Mouse (Mus musculus) liver, postnatal 0 days (tissue): ENCODE measurements at regions not wholly inside any gene's neighbourhood (a gene's known extent, or its start where the extent isn't known, plus 50 kb on each side); places are given as distances from the start of the nearest gene placed in this dataset.
"Not testable (repeated sequence)": the region's sequence is repeated elsewhere in the genome, so short reads cannot be mapped to it uniquely, and the experiment has no call there.

Experiments used
- ATAC-seq: fragments of 200-750 bp; cut with Nextera tagmentation; 2 replicates; pipeline ENCODE4 v1.8.0; 2017; ENCODE audit warnings: mild to moderate bottlenecking, moderate library complexity
- DNase-seq: peaks from one replicate; pipeline ENCODE4 v3.0.0-alpha.2; 2016
- H3K27ac ChIP-seq: fragments of 300-500 bp; sonication (generic); 2 replicates; pipeline ENCODE4 v1.5.1; 2014; ENCODE audit warnings: antibody characterized with exemption, moderate library complexity, mild to moderate bottlenecking, low read depth
- H3K27me3 ChIP-seq: fragments of 300-500 bp; sonication (generic); 2 replicates; pipeline ENCODE4 v1.6.1; 2014; ENCODE audit warnings: low read length, control low read depth, mixed read lengths; ENCODE audit not compliant: insufficient read depth
- H3K36me3 ChIP-seq: fragments of 300-500 bp; sonication (generic); replicated peaks from 2 replicates; pipeline ENCODE4 v1.6.1; 2014; ENCODE audit warnings: mild to moderate bottlenecking, control low read depth, low read length, moderate library complexity, mixed read lengths; ENCODE audit not compliant: insufficient read depth
- H3K4me1 ChIP-seq: fragments of 300-500 bp; sonication (generic); 2 replicates; pipeline ENCODE4 v1.6.1; 2014; ENCODE audit warnings: antibody characterized with exemption, mild to moderate bottlenecking, control low read depth; ENCODE audit not compliant: insufficient read depth
- H3K4me2 ChIP-seq: fragments of 300-500 bp; sonication (generic); 2 replicates; pipeline ENCODE4 v1.6.1; 2014; ENCODE audit warnings: low read depth, mild to moderate bottlenecking, low read length, moderate library complexity, mixed read lengths
- H3K4me3 ChIP-seq: fragments of 300-500 bp; sonication (generic); 2 replicates; pipeline ENCODE4 v1.5.1; 2014; ENCODE audit warnings: low read depth, low read length
- H3K9ac ChIP-seq: fragments of 300-500 bp; sonication (generic); replicated peaks from 2 replicates; pipeline ENCODE4 v1.6.1; 2014; ENCODE audit warnings: mild to moderate bottlenecking, moderate library complexity
- H3K9me3 ChIP-seq: fragments of 300-500 bp; sonication (generic); 2 replicates; pipeline ENCODE4 v1.6.1; 2016; ENCODE audit warnings: mild to moderate bottlenecking, control low read depth, low read length, mixed read lengths
- CTCF ChIP-seq: sonication (generic); IDR thresholded peaks from 2 replicates; pipeline ENCODE4 v1.5.1; 2016; ENCODE audit warnings: antibody characterized with exemption, low read depth
- EP300 ChIP-seq: IDR thresholded peaks from 2 replicates; pipeline ENCODE4 v1.6.1; 2016; ENCODE audit warnings: antibody characterized with exemption, low read depth, mild to moderate bottlenecking
- WGBS: fragments of 180-500 bp; shearing (Covaris S2); extraction: QIAGEN DNeasy Blood & Tissue Kit; methylation state at CpG from one replicate; pipeline ENCODE4 v1.1.7; 2014; ENCODE audit not compliant: insufficient replicate concordance; 5-methylcytosine and 5-hydroxymethylcytosine counted together

- Histone ChIP-seq H3K9me3 (no peaks in the 10 kb centered on the region), H3K27ac (no peak overlapping the region), H3K27me3 (no peaks in the 10 kb centered on the region), H3K4me1 (peaks cover 2% of the 10 kb centered on the region; the same call in 1 of the 2 replicates), H3K9ac (no peak overlapping the region), H3K4me2 (peak overlapping the region; percentile 44; the same call in 1 of the 2 replicates), H3K4me3 (no peak overlapping the region), H3K36me3 (no peaks in the 10 kb centered on the region)
- DNase-seq (no peak), ATAC-seq (no peak)
- TF ChIP-seq CTCF = no peak
- no peak for TF ChIP-seq EP300
- 46% methylated on average over 16 of the region's 16 CpGs for WGBS
These were observed 121.7 kb upstream of the Nebl start for GRCm38 (mm10) chr2:17852740-17853499.

DNA sequence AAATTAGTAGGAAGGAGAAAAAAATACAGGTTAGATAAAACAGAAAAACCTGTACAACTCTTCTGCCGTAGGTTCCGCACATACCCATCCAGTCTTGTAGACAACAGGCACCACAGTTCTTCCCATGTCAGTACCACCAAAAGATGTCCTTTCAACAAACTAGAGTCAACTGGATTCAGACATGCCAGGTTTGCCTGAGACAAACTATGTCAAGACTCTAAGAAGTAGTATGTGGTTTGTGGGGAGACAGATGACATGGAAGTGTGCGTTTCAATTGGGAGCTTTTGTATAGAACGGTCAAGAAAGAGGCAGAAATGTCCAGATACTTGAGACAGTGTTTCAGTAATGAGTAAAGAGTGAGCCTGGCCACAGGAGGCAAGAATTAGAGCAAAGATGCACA lies 119.5 kb upstream of the Nebl start:
- WGBS = 78% methylated on average over 4 of the region's 4 CpGs
- H3K9ac ChIP-seq = no peak overlapping the region
- no peak overlapping the region for H3K4me3 ChIP-seq
- peaks cover 2% of the 10 kb centered on the region; the same call in 1 of the 2 replicates for H3K4me1 ChIP-seq
- no peak overlapping the region for H3K4me2 ChIP-seq
- no peaks in the 10 kb centered on the region for H3K27me3 ChIP-seq
- H3K9me3 ChIP-seq = no peaks in the 10 kb centered on the region
- no peak for TF ChIP-seq EP300
- no peak for TF ChIP-seq CTCF
- DNase-seq = no peak
- no peak overlapping the region for H3K27ac ChIP-seq
- no peaks in the 10 kb centered on the region for H3K36me3 ChIP-seq
- ATAC-seq = no peak

DNA sequence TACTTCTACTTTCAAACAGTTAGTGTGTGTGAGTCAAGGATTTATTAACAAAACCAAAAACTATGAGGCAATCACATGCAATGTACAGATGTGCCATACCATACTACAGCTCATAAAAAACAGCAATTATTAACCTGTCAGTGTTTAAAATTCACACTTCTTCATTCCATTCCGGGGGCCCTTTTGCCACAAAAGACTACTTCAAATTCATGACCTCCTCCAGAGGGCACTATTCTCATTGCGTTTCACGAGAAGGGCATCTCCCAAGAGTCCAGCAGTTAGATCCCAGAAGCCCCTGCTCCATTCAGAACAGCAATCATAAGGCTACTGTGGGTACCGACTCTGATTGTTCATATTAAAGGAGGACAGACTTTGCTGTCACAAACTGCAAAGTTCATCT lies 118.0 kb upstream of the Nebl start:
- Histone ChIP-seq H3K36me3 (no peaks in the 10 kb centered on the region), H3K27me3 (no peaks in the 10 kb centered on the region), H3K4me3 (no peak overlapping the region), H3K9ac (no peak overlapping the region), H3K27ac (no peak overlapping the region), H3K9me3 (no peaks in the 10 kb centered on the region), H3K4me2 (no peak overlapping the region), H3K4me1 (peaks cover 2% of the 10 kb centered on the region; the same call in 1 of the 2 replicates)
- no peak for TF ChIP-seq EP300
- peak; percentile 40; the same call in 1 of the 2 replicates for TF ChIP-seq CTCF
- no peak for ATAC-seq
- 29% methylated on average over 4 of the region's 4 CpGs for WGBS
- no peak for DNase-seq

- H3K27ac ChIP-seq, H3K4me1 ChIP-seq, H3K36me3 ChIP-seq, DNase-seq, H3K9ac ChIP-seq, H3K4me2 ChIP-seq, ATAC-seq, H3K9me3 ChIP-seq, H3K4me3 ChIP-seq, H3K27me3 ChIP-seq: not testable (repeated sequence)
- WGBS = 80% methylated on average over 4 of the region's 7 CpGs
These were observed 114.3 kb upstream of the Nebl start for GRCm38 (mm10) chr2:17845447-17846092.

GRCm38 (mm10) chr2:17844662-17845446 lies 113.6 kb upstream of the Nebl start:
- no peak for DNase-seq
- no peaks in the 10 kb centered on the region for H3K4me1 ChIP-seq
- 74% methylated on average over 8 of the region's 8 CpGs for WGBS
- H3K9ac ChIP-seq = no peak overlapping the region
- H3K36me3 ChIP-seq = no peaks in the 10 kb centered on the region
- no peak for ATAC-seq
- no peaks in the 10 kb centered on the region for H3K9me3 ChIP-seq
- no peak overlapping the region for H3K4me3 ChIP-seq
- no peak overlapping the region for H3K4me2 ChIP-seq
- no peak overlapping the region for H3K27ac ChIP-seq
- no peaks in the 10 kb centered on the region for H3K27me3 ChIP-seq
- TF ChIP-seq EP300 (no peak), CTCF (no peak)

- Histone ChIP-seq H3K36me3 (no peaks in the 10 kb centered on the region), H3K4me1 (no peaks in the 10 kb centered on the region), H3K27me3 (no peaks in the 10 kb centered on the region), H3K4me3 (no peak overlapping the region), H3K9me3 (no peaks in the 10 kb centered on the region), H3K9ac (no peak overlapping the region), H3K4me2 (no peak overlapping the region), H3K27ac (no peak overlapping the region)
- ATAC-seq (no peak), DNase-seq (no peak)
- TF ChIP-seq EP300 = no peak
- peak; percentile 75 for TF ChIP-seq CTCF
- 45% methylated on average over 3 of the region's 3 CpGs for WGBS
These were observed 110.7 kb upstream of the Nebl start for GRCm38 (mm10) chr2:17841963-17842362.
